ENCODE assay signal across 8 mouse cellular contexts in genomic region chr7:60243746-60244145, GRCm38 (mm10).
DNase-seq lines count a peak whose midpoint lies in the region; ATAC-seq and TF ChIP-seq lines count a peak whose summit lies in the region.
"Not testable (repeated sequence)": the region's sequence is repeated elsewhere in the genome, so short reads cannot be mapped to it uniquely, and the experiment has no call there.

No protein-coding gene starts in this region.

- 19% methylated on average over 11 of the region's 11 CpGs for WGBS in heart, embryonic 14.5 days
- WGBS in limb, embryonic 11.5 days: 35% methylated on average over 11 of the region's 11 CpGs

- not testable (repeated sequence) for H3K36me3 ChIP-seq in ES-Bruce4 (ENCODE audit: control insufficient read depth, insufficient read depth, low read length, poor library complexity, severe bottlenecking); erythroblast, embryonic 14.5 days (ENCODE audit: control insufficient read depth); heart, embryonic 14.5 days (ENCODE audit: control insufficient read depth, insufficient read depth, low read length); limb, embryonic 11.5 days (ENCODE audit: control insufficient read depth, insufficient read depth, low read length)

- not testable (repeated sequence) for ATAC-seq in heart, embryonic 14.5 days (ENCODE audit: insufficient number of reproducible peaks, insufficient read depth, low FRiP score, low read depth); limb, embryonic 11.5 days (ENCODE audit: insufficient number of reproducible peaks, low FRiP score, low TSS enrichment, low read depth)

- peak overlapping the region; percentile 56 for H3K4me2 ChIP-seq in heart, embryonic 14.5 days (ENCODE audit: low read length)
- peak overlapping the region; percentile 25; the same call in 1 of the 2 replicates for H3K4me2 ChIP-seq in limb, embryonic 11.5 days (ENCODE audit: low read depth, severe bottlenecking)

- not testable (repeated sequence) for TF ChIP-seq CTCF in ES-Bruce4 (IDR thresholded peaks at IDR 0.05; ENCODE audit: low read depth, low read length)

- H3K27me3 ChIP-seq in ES-Bruce4 (ENCODE audit: control insufficient read depth, insufficient read depth, low read length, poor library complexity, severe bottlenecking); erythroblast, embryonic 14.5 days (ENCODE audit: control insufficient read depth); heart, embryonic 14.5 days (ENCODE audit: control insufficient read depth, insufficient read depth, low read length); limb, embryonic 11.5 days (ENCODE audit: control insufficient read depth, insufficient read depth, low read length): not testable (repeated sequence)

- not testable (repeated sequence) for H3K27ac ChIP-seq in ES-Bruce4 (ENCODE audit: insufficient read depth, low read length); heart, embryonic 14.5 days (replicated peaks in 1 of 2; ENCODE audit: control insufficient read depth in 1 of 2, insufficient read depth in 1 of 2, low read depth in 2 of 2, low read length in 2 of 2); limb, embryonic 11.5 days (replicated peaks; ENCODE audit: low read depth, low read length)

- H3K4me3 ChIP-seq in ES-Bruce4 (ENCODE audit: low read depth, low read length): not testable (repeated sequence)
- H3K4me3 ChIP-seq in erythroblast, embryonic 14.5 days (replicated peaks): peak overlapping the region; percentile 63
- peak overlapping the region; percentile 18 to 40; a peak in 3 of 4 replicates for H3K4me3 ChIP-seq in heart, embryonic 14.5 days (ENCODE audit: control insufficient read depth in 1 of 2, insufficient read depth in 1 of 2, low read depth in 1 of 2, low read length in 2 of 2)
- peak overlapping the region; percentile 28 for H3K4me3 ChIP-seq in limb, embryonic 11.5 days (ENCODE audit: low read depth, low read length)

- TF ChIP-seq POLR2A in ES-Bruce4 (IDR thresholded peaks at IDR 0.05; ENCODE audit: insufficient read depth, low read length): not testable (repeated sequence)

- DNase-seq in cerebellum, adult 11 months: peak; percentile 39
- DNase-seq in kidney, adult 9 months: peak; percentile 65
- DNase-seq in limb, embryonic 11.5 days (ENCODE audit: low spot score): peak; percentile 38
- peak; percentile 30 for DNase-seq in mesoderm, embryonic 11.5 days (ENCODE audit: low read depth, low spot score)
- peak; percentile 10 for DNase-seq in right cerebral cortex, postnatal 25 days

- not testable (repeated sequence) for H3K4me1 ChIP-seq in ES-Bruce4 (ENCODE audit: control insufficient read depth, insufficient read depth, low read length); erythroblast, embryonic 14.5 days (ENCODE audit: control insufficient read depth); heart, embryonic 14.5 days (ENCODE audit: control insufficient read depth in 2 of 2, insufficient read depth in 2 of 2, low read length in 2 of 2); limb, embryonic 11.5 days (ENCODE audit: control insufficient read depth, insufficient read depth, low read length)

- not testable (repeated sequence) for H3K9me3 ChIP-seq in ES-Bruce4 (replicated peaks; ENCODE audit: control insufficient read depth, insufficient read depth, low read length, poor library complexity, severe bottlenecking); erythroblast, embryonic 14.5 days (ENCODE audit: control insufficient read depth, low read length); heart, embryonic 14.5 days (ENCODE audit: control insufficient read depth, low read length); limb, embryonic 11.5 days (ENCODE audit: control insufficient read depth, low read length)

- peak overlapping the region; percentile 61 for H3K9ac ChIP-seq in ES-Bruce4 (ENCODE audit: low read depth, poor library complexity, severe bottlenecking)
- peak overlapping the region; percentile 60 for H3K9ac ChIP-seq in heart, embryonic 14.5 days (ENCODE audit: low read length)
- H3K9ac ChIP-seq in limb, embryonic 11.5 days (ENCODE audit: low read length): peak overlapping the region; percentile 34; the same call in 1 of the 2 replicates

- TF ChIP-seq EP300 in ES-Bruce4 (IDR thresholded peaks at IDR 0.05; ENCODE audit: insufficient read depth, low read depth, low read length): not testable (repeated sequence)

Comparison
In these comparisons a context has a peak if more than half of its experiments do, and no peak if none do; other contexts are left out.
1. DNase-seq: peak in every context shown above with its lines; median percentile 65 in kidney, adult 9 months; 39 in cerebellum, adult 11 months; 38 in limb, embryonic 11.5 days; 30 in mesoderm, embryonic 11.5 days; 10 in right cerebral cortex, postnatal 25 days.